Mouse (Mus musculus): ENCODE results near the gene Ptcd1.
A peak's percentile ranks its signal among the peaks of the same experiment; 100 is the strongest.
"Not testable (repeated sequence)": the region's sequence is repeated elsewhere in the genome, so short reads cannot be mapped to it uniquely, and the experiment has no call there.

Gene Ptcd1

GRCm38 (mm10) chr5:145164710-145165109, 2.2 kb downstream of the Ptcd1 start:
- DNase-seq (ENCODE audit: low spot score): no peak

GRCm38 (mm10) chr5:145161361-145161760, 5.5 kb downstream of the Ptcd1 start:
- DNase-seq (ENCODE audit: low spot score): no peak

GRCm38 (mm10) chr5:145152690-145153089, 14.2 kb downstream of the Ptcd1 start:
- DNase-seq (ENCODE audit: low spot score): no peak

- no peak for DNase-seq (ENCODE audit: low spot score)
Observed at GRCm38 (mm10) chr5:145149294-145149693, 17.6 kb downstream of the Ptcd1 start.

GRCm38 (mm10) chr5:145147748-145148147, 19.2 kb downstream of the Ptcd1 start:
- DNase-seq (ENCODE audit: low spot score): no peak

- peak; percentile 33 for DNase-seq (ENCODE audit: low spot score)
Observed at GRCm38 (mm10) chr5:145140611-145141010, 26.3 kb downstream of the Ptcd1 start.

GRCm38 (mm10) chr5:145139571-145140519, 27.1 kb downstream of the Ptcd1 start, which contains the start of the genes Pdap1 and Bud31:
Gene Pdap1 (minus strand): TSS chr5:145140238.
Gene Bud31 (plus strand): TSS chr5:145140362.
- peak; percentile 96 for DNase-seq (ENCODE audit: low spot score)

- peak; percentile 83 for DNase-seq (ENCODE audit: low spot score)
Observed at GRCm38 (mm10) chr5:145138836-145139235, 28.1 kb downstream of the Ptcd1 start.

- not testable (repeated sequence) for DNase-seq (ENCODE audit: low spot score)
Observed at GRCm38 (mm10) chr5:145133275-145133674, 33.6 kb downstream of the Ptcd1 start.

- no peak for DNase-seq (ENCODE audit: low spot score)
Observed at GRCm38 (mm10) chr5:145130995-145131394, 35.9 kb downstream of the Ptcd1 start.

- DNase-seq (ENCODE audit: low spot score): peak; percentile 69
Observed at GRCm38 (mm10) chr5:145130191-145130590, 36.7 kb downstream of the Ptcd1 start.

GRCm38 (mm10) chr5:145129773-145130172, 37.1 kb downstream of the Ptcd1 start:
- not testable (repeated sequence) for DNase-seq (ENCODE audit: low spot score)

GRCm38 (mm10) chr5:145129124-145129523, 37.8 kb downstream of the Ptcd1 start:
- peak; percentile 71 for DNase-seq (ENCODE audit: low spot score)

- no peak for DNase-seq (ENCODE audit: low spot score)
Observed at GRCm38 (mm10) chr5:145126580-145126979, 40.3 kb downstream of the Ptcd1 start.

- DNase-seq (ENCODE audit: low spot score): no peak
Observed at GRCm38 (mm10) chr5:145123396-145123795, 43.5 kb downstream of the Ptcd1 start.

GRCm38 (mm10) chr5:145120921-145121320, 46.0 kb downstream of the Ptcd1 start:
- DNase-seq (ENCODE audit: low spot score): no peak

- DNase-seq (ENCODE audit: low spot score): no peak
Observed at GRCm38 (mm10) chr5:145119385-145119784, 47.5 kb downstream of the Ptcd1 start.

GRCm38 (mm10) chr5:145118461-145118860, 48.4 kb downstream of the Ptcd1 start:
- DNase-seq (ENCODE audit: low spot score): no peak

GRCm38 (mm10) chr5:145118005-145118404, 48.9 kb downstream of the Ptcd1 start:
- DNase-seq (ENCODE audit: low spot score): no peak

GRCm38 (mm10) chr5:145116916-145117315, 50.0 kb downstream of the Ptcd1 start:
- peak; percentile 51 for DNase-seq (ENCODE audit: low spot score)

GRCm38 (mm10) chr5:145116316-145116715, 50.6 kb downstream of the Ptcd1 start:
- no peak for DNase-seq (ENCODE audit: low spot score)

GRCm38 (mm10) chr5:145115736-145116135, 51.2 kb downstream of the Ptcd1 start:
- no peak for DNase-seq (ENCODE audit: low spot score)

Measured in MN1 (cell line).